Mouse (Mus musculus): ENCODE results near the gene Hpca.

Gene Hpca

GRCm38 (mm10) chr4:129135637-129136036 is 13.8 kb upstream of the Hpca start:
- no peak for DNase-seq

GRCm38 (mm10) chr4:129134799-129135585 is 13.2 kb upstream of the Hpca start:
- DNase-seq = peak; percentile 86

DNA sequence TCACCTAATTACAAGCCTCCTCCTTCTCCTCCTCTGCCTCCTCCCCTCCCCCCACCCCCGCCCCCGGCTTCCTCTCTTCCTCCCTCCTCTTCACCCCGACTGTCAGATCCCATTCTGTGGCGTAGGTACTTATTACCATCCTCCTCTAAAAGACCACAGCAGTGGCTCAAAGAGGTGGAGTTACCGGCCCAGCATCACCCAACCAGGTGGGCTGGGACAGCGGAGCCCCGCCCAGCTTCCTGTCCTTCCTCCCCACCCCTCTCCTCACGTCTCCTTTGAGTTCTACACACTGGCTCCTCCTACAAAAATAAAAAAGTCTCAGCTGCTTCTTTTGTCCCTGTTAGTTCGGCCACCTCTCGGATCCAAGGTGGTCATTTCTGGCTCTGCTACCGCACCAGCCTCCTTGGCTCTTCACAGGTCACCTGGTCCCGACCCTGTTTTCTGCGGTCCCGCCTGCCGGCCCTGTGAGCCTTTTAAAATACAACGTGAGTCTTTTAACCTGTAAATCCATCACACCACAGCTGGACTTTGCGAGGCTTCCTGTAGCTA is 9.0 kb upstream of the Hpca start:
- no peak for DNase-seq

- peak; percentile 48 for DNase-seq
Observed at GRCm38 (mm10) chr4:129130149-129130548, 8.3 kb upstream of the Hpca start.

DNA sequence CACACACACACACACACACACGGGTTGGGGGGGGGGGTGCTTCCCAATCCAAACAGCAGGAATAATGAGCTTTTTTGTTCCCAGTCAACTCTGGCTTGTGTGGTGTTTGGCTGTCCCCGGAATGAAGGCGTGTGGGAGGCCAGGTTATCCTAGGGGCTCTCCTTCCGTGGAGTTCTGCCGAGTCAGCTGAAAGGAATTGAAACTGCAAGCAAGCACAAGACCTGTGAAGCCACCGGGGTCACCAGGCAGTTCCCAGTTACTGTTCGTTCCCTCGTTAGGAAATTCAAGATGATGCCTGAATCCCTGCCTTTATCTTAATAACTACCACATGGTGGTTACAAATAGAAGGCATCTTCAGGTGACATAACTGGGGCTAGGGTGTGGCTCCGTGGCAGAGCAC is 7.6 kb upstream of the Hpca start:
- no peak for DNase-seq

DNA sequence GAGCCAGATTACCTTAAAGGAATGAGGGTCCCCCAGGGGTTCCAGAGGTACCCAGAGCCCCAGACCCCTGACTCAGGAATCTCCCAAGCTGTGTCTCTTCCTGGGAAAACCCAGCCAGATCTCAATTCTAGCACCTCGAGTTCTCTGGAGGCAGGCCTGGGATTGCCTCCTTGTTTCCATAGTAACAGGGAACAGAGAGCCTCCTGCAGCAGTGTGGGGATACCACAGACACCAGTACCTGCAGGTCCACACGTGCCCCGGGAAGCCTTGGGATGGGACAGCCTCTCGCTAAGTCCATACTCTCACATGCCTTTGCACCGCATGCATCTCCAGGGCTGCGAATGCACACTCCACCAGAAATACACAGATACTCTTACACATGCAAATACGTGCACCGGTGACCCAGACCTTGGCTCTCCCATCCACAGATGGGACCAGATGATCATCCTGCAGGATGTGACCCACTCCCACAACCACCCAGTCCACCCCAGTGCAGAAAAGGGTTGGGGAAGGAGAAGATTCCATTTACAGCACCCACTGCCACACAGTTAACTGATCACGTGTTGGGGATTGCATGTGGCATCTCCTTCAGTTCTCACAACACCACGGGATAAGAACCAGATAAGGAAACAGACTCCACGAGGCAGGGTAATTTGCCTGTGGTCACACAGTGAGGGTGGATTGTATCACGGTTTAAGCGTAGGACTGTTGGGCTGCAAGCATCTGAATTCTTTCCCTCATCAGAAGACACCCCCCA is 6.9 kb upstream of the Hpca start:
- DNase-seq = no peak

DNA sequence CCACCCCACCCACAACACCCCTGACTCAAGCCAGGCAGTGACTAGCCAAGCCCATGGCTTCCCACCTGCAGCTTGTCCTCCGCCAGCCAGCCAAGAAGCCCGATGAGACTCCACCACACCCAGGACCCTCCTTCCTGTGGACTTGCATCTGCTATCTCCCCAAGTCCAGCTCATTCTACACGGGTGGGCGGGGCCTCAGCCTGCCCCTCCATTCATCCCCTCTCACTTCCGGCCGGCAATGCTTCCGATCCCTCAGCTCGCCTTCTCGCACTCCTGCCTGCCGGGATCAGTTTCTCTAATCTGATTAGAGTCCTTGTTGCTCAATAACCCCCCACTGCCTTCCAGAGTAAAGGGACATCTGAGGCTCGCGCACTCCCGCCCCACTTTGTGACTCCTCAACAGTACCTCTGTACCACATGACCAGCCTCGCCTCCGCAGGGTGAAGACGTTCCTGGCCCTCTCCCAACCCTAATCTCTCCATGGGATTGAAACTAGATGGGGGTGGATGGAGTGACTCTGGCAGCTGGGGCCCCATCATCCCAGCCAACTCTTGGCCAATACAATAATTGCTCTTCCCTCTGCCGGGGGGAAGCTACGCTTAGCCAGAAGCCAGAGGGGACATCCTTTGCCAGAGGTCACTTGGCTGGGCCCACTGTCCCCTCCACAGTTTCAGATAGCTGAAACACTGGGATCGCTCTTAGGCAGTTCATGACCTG is 4.1 kb upstream of the Hpca start:
- DNase-seq = peak; percentile 35

DNA sequence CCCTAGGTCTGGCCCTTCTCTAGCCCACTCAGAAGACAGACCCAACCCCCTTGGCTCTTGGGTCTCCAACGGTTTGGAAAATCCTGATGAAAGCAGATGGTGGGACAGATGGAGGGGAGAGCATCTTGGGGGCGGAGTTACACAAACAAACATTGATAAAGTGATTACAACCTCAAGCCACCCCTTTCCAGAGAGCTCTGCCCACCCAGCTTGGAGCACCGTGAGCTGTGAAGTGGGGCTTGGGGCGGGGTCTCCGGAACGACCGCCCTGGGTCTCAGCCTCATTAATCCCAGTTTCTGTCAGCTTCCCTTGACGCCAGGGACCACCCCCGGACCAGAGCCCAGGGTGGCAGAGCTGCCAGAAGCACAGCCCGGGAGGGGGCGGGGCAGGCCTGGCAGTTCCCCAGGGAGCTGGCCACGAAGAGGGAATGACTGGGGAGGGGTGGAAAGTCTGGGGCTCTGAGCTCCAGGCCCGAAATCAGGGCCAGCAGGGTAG is 2.9 kb upstream of the Hpca start:
- DNase-seq = no peak

GRCm38 (mm10) chr4:129122719-129123118 is 883 bp upstream of the Hpca start:
- DNase-seq = no peak

DNA sequence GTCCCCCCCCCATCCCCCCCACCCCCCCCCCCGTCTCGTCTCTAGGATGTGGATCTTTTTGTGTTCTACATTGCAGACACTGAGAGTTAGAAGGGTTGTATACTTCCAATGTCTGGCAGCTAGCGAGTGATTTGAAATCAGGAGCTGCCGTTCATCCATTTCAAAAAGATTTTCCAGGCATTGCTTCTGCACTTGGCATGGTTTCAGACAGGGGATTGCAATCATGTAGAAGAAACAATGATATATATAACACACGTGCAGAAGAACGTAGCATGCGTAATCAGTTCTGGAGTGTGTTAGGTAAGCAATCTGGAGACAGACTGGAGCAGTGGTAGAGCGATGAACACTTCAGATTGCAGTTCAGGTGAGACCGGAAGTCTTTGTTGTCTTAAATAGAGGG is 271 bp upstream of the Hpca start:
- no peak for DNase-seq

DNA sequence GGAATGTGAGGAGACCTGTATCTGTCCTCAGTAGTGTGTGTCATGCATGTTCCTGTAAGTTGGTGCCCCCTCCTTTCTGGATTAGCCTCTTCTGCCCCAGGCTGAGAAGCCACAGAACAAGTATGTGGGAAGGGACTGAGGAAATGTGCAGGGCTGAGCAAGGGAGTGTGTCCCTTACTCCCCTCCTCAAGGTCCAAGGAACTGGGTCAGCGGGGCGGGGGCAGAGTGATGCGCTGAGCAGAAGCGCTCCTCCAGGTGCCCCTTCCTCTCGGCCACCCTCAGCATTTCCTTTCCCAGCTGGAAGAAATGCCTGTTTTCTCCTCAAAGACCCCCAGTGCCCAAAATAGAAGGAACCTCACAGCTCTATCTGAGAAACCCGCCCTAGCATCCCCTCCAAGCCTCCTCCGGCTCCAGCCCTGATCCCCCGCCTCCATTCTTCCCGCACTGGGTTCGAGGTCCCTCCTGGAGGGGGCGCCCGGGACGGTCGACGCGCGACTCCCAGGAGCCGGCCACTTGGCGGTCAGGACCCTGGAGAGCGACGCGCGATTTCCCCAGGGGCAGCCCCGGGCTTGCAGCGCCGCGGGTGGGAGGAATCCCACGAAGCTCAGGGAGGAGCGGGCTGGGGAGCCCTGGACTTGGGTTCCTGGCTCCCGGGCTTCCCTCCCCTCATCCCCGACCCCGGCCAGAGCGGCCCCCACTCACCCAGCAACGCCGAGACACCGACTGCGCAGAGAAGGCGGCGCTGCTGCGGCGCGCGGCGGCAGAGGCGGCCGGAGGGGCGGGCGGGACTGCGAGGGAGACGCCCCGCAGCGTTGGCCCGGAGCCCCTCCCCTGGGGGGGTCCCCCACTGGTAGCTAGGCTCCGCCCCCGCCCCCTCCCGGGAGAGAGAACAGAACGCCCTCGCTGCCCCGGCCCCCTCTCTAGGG is 1.1 kb downstream of the Hpca start:
- peak; percentile 81 for DNase-seq

DNA sequence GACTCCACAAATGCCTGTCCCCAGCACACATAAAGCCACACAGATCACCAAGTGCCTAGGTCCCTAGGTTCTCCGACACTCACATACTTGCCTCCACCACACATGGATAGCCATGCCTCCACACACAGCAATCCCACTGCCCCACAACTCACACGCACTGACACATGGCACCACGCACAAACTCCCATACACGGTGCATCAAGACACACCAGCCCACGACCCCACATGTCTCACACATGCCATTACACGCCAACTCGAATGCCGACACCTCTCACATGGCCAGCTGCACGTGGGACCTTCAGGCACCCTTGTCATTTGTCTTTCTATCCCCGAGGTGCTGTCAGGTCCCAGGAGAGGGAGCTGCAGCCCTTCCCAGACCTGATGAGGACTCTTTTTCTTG is 2.1 kb downstream of the Hpca start:
- DNase-seq = no peak

DNA sequence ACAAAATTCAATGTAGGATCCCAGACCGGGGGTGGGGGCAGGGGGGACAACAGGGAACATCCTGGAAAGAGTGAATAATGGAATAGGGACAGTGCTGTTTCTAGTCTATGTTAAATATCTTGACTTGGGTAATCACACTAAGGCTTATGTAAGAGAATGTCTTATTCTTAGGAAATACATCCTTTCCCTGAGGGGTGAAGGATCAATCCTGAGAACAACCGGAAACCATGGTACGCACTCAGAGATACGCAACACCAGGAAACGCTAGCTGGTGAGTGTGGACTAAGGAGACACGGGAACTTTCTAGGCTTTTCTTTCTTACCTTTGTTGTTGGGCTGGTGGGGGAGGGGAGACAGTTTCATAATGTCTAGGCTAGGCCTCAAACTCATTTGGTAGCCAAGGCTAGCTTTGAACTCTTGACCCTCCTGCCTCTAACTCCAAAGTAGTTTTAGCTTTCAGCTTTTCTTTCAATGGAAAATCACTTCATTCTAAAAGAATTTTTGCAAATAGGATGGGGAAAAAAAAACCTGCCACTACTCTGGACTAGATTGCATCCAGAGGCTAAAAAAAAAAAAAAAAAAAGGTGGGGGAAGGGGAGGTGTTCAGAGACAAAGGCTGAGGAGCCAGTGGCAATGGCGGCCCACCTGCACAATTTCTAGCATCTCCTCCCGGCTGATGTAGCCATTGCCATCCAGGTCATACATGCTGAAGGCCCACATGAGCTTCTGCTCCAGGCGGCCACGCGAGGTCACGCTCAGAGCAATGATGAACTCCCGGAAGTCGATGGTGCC is 3.9 kb downstream of the Hpca start:
- DNase-seq = no peak

DNA sequence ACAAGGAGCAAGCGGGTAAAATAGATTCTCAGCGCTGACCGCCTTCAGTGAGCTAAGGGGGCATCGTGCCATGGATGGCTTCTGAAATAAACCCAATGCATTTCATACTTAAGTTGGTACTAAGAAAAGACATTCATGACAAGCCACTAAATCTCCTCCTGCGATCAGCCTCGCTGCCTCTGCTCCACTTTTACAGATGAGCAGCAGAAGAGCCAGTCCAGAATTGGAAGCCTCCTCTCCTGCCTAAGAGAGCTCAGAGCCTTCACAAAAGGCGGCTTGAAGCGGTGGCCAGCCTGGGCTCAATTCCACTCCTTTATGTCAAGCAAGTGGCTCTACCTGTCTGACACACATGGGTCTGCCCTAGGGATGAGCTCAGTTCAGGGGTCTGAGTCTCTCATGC is 5.1 kb downstream of the Hpca start:
- DNase-seq = no peak

DNA sequence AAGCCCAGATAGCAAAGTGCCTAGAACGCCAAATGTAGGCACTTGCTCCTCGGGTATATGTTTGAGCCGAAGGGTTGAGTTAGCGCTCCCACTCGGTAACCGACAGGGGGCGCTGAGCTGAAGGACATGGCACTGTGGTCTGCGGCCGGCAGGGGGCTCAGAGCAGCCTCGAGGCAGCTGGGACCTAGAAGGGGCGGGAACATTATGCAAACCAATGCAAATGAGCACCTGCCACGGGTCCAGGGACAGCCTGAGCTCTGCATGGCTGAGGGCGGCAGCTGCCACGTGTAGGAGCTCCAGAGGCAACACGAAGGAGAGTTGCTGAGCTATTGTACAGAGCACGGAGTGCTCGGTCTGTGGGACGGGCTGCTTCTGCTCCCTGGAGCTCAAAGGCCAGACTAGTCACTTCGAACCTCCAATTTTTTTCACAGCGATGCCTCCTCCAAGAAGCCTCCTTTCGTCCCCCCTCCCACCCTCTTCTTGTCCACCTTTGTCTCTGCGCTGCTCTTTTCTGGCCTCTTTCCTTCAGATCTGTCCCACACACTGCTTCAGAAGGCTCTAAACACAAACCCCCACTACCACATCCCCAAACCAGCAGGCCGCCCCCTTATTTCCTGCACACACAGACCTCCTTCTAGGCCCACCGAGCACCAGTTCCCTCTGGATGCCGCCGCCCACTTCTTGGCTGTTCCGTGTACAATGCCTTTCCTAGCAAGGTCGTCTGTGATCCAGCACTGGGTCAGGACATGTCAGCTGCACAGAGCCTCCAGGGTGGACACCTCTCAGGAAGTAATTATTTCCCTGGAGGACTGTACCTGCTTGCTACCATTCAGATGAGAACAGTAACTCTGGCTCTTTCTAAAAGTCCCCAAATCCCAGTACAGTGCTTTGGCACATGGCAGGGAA is 8.5 kb downstream of the Hpca start:
- peak; percentile 62 for DNase-seq

- no peak for DNase-seq
Observed at GRCm38 (mm10) chr4:129112231-129112630, 9.6 kb downstream of the Hpca start.

- DNase-seq = no peak
Observed at GRCm38 (mm10) chr4:129111350-129111749, 10.5 kb downstream of the Hpca start.

DNA sequence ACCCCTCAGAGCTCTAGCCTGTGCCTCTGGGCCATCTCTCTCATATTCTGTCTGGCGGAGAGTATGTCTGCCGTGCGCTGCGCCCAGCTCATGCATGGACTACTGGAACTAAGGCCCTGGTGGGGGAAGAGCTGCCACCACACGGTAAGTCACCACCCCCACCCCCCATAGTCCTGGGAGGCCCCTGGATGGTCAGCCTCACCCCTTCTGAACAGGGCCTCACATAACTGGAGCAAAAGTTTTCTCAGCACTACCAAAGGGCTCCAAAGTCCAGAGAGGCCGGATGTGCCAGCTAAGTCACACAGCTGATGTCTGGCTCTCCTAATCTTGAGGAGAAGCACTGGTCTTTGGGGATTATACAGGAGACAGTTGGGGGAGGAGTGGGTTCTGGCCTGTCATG is 11.0 kb downstream of the Hpca start:
- no peak for DNase-seq

- DNase-seq = no peak
Observed at GRCm38 (mm10) chr4:129108624-129109023, 13.2 kb downstream of the Hpca start.

- DNase-seq = no peak
Observed at GRCm38 (mm10) chr4:129107348-129107899, 14.4 kb downstream of the Hpca start.
